Mouse (Mus musculus) 416B (cell line): Measurements from ENCODE around the gene Olfr342.

Experiments
- DNase-seq: peaks from one replicate; pipeline ENCODE4 v3.0.0; 2011; ENCODE audit warnings: low read depth

The Olfr342 gene

GRCm38 (mm10) chr2:36524698-36525097, at the start of gene Olfr342:
Olfr342 (plus strand) TSS chr2:36524998.
- no peak for DNase-seq

- no peak for DNase-seq
Measured at GRCm38 (mm10) chr2:36482368-36482767, 42.4 kb upstream of the Olfr342 start, which contains the start of gene Olfr341. Olfr341 (minus strand) TSS chr2:36482468.

- no peak for DNase-seq
Measured at GRCm38 (mm10) chr2:36565156-36565555, 40.4 kb downstream of the Olfr342 start.

GRCm38 (mm10) chr2:36566362-36566761, 41.6 kb downstream of the Olfr342 start, which contains the start of gene Olfr344:
Olfr344 (plus strand) TSS chr2:36566662.
- DNase-seq: no peak

- no peak for DNase-seq
Measured at GRCm38 (mm10) chr2:36567022-36567421, 42.2 kb downstream of the Olfr342 start.

GRCm38 (mm10) chr2:36567845-36568244, 43.0 kb downstream of the Olfr342 start:
- no peak for DNase-seq
